Mouse (Mus musculus): Measurements from ENCODE around the gene Fam169b. TPM values are rescaled to one million over a fixed set of nuclear protein-coding genes. Genes with fewer than 3 reads are reported as not detected.
A peak's percentile ranks its signal among the peaks of the same experiment; 100 is the strongest.

Fam169b gene
- polyA plus RNA-seq, 1 experiment from 2014 or later, result 0.16 TPM

DNA sequence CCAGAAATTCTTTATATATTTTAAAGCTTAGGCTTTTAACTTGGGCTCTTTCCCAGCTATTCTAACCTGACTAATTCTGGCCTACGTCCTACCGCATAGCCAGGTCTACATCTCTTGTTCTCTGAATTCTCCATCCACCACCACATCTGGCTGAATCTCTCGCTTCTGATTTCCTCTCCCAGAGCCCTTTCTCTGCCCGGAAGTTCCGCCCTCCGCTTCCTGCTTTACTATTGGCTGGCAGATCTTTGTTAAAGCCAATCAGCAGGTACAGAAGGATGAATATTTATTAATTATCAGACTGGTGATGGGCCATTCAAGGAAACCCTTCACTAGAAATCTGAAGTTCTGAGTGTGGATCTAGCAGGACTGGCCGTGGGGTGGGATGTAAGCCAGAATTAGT is 27.5 kb downstream of the Fam169b start:
- no peaks in the 10 kb centered on the region for H3K36me3 ChIP-seq (ENCODE audit: control insufficient read depth, insufficient read depth, low read length)
- no peak for ATAC-seq
- H3K27ac ChIP-seq (ENCODE audit: low read length), result no peak overlapping the region
- H3K4me2 ChIP-seq (ENCODE audit: low read length), result no peak overlapping the region
- no peaks in the 10 kb centered on the region for H3K9me3 ChIP-seq (replicated peaks; ENCODE audit: control insufficient read depth, low read length, poor library complexity, severe bottlenecking)
- WGBS, result 77% methylated on average over 7 of the region's 7 CpGs
- no peaks in the 10 kb centered on the region for H3K4me1 ChIP-seq (ENCODE audit: control insufficient read depth, insufficient read depth, low read length)
- no peak overlapping the region for H3K9ac ChIP-seq (ENCODE audit: low read depth, low read length)
- no peaks in the 10 kb centered on the region for H3K27me3 ChIP-seq (ENCODE audit: control insufficient read depth, insufficient read depth, low read depth, low read length)
- no peak overlapping the region for H3K4me3 ChIP-seq (ENCODE audit: low read depth, low read length)

- no peaks in the 10 kb centered on the region for H3K36me3 ChIP-seq (ENCODE audit: control insufficient read depth, insufficient read depth, low read length)
- H3K27me3 ChIP-seq (ENCODE audit: control insufficient read depth, insufficient read depth, low read depth, low read length), result no peaks in the 10 kb centered on the region
- ATAC-seq, result peak; percentile 79; the same call in 1 of the 2 replicates
- no peaks in the 10 kb centered on the region for H3K9me3 ChIP-seq (replicated peaks; ENCODE audit: control insufficient read depth, low read length, poor library complexity, severe bottlenecking)
- no peak overlapping the region for H3K27ac ChIP-seq (ENCODE audit: low read length)
- WGBS, result 31% methylated on average over 18 of the region's 18 CpGs
- H3K9ac ChIP-seq (ENCODE audit: low read depth, low read length), result no peak overlapping the region
- peak overlapping the region; percentile 19 for H3K4me2 ChIP-seq (ENCODE audit: low read length)
- H3K4me1 ChIP-seq (ENCODE audit: control insufficient read depth, insufficient read depth, low read length), result no peaks in the 10 kb centered on the region
- no peak overlapping the region for H3K4me3 ChIP-seq (ENCODE audit: low read depth, low read length)
Measured at GRCm38 (mm10) chr7:68302586-68303433, 29.2 kb downstream of the Fam169b start.

DNA sequence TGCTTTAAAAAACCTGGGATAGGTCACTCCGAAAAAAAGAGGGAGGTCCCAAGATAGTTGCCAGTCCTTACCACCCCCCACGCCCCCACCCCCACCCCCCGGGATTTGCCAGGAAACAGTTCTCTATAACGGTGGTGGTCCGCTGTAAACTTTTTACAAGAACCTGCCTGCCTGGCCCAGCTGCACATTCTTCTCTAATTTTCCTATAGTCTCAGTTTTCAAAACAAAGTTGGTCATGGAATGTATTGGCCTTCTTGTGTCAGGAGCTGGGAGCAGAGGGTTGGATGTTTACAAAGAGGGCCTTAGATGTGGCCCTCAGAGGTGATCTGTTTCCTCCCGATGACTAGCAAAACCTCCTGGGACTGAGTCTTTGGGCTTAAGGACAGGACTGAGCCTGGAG is 30.0 kb downstream of the Fam169b start:
- Histone ChIP-seq H3K4me1 (ENCODE audit: control insufficient read depth, insufficient read depth, low read length) (no peaks in the 10 kb centered on the region), H3K27me3 (ENCODE audit: control insufficient read depth, insufficient read depth, low read depth, low read length) (no peaks in the 10 kb centered on the region), H3K4me3 (ENCODE audit: low read depth, low read length) (no peak overlapping the region), H3K9ac (ENCODE audit: low read depth, low read length) (no peak overlapping the region), H3K4me2 (ENCODE audit: low read length) (no peak overlapping the region), H3K27ac (ENCODE audit: low read length) (no peak overlapping the region), H3K9me3 (replicated peaks; ENCODE audit: control insufficient read depth, low read length, poor library complexity, severe bottlenecking) (no peaks in the 10 kb centered on the region), H3K36me3 (ENCODE audit: control insufficient read depth, insufficient read depth, low read length) (no peaks in the 10 kb centered on the region)
- 85% methylated on average over 6 of the region's 6 CpGs for WGBS
- no peak for ATAC-seq

DNA sequence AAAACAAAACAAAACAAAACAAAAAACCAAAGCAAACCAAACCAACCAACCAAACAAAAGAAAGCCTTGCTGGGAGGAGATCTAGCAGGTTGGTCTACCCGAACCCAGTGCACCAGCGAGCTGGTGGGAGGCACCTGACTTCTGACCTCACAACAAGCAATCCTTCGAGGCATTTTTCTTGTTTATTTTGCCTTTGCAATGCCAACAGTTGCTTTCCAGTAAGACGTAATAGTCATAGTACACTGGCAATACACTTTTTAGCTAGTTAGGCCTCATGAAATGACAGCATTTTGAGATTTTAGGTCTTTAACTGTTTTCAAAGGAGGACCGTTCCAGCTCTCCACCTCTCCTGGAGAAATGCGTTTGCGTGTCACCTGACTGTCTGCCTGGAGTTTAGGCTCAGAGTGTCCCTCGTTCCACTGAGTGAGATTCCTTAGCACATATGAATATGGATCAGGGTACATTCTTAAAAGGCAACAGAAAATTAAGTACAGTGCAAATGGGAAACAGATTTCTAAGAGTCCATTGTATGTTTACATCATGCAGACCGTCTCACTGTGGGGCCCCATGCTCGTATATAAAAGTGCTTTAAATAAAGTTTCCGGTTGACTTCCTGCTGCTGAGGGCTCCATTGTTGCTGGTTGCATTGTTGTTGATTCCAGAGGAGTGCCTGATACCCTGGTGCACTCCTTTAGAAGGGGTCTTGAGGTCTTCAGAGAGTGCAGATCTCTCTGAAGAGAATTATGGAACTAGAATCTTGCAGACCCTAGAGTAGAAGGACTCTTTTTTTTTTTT is 32.3 kb downstream of the Fam169b start:
- Histone ChIP-seq H3K9ac (ENCODE audit: low read depth, low read length) (no peak overlapping the region), H3K27ac (ENCODE audit: low read length) (no peak overlapping the region), H3K36me3 (ENCODE audit: control insufficient read depth, insufficient read depth, low read length) (no peaks in the 10 kb centered on the region), H3K4me2 (ENCODE audit: low read length) (no peak overlapping the region), H3K9me3 (replicated peaks; ENCODE audit: control insufficient read depth, low read length, poor library complexity, severe bottlenecking) (no peaks in the 10 kb centered on the region), H3K4me1 (ENCODE audit: control insufficient read depth, insufficient read depth, low read length) (no peaks in the 10 kb centered on the region), H3K4me3 (ENCODE audit: low read depth, low read length) (no peak overlapping the region), H3K27me3 (ENCODE audit: control insufficient read depth, insufficient read depth, low read depth, low read length) (no peaks in the 10 kb centered on the region)
- 62% methylated on average over 11 of the region's 11 CpGs for WGBS
- ATAC-seq, result no peak

DNA sequence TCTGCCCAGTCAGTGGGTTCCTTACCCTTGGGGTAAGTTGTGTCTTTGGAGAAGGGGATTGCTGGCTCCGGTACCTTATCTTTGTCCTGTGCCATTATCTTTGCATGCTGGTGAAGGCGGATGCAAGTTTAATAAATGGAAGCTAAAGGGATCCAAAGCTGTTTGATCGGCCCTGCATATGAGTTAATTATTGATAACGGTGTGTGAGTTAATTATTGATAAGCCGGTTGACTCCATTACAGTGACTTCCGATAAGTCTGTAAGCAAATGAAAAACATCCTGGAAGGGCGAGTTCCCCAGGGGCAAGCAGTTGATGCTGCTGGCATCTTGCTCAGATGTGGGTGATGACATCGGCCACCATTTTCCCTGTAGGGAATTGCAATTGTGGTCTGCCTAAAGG is 33.1 kb downstream of the Fam169b start:
- Histone ChIP-seq H3K27me3 (ENCODE audit: control insufficient read depth, insufficient read depth, low read depth, low read length) (no peaks in the 10 kb centered on the region), H3K4me2 (ENCODE audit: low read length) (no peak overlapping the region), H3K9me3 (replicated peaks; ENCODE audit: control insufficient read depth, low read length, poor library complexity, severe bottlenecking) (no peaks in the 10 kb centered on the region), H3K36me3 (ENCODE audit: control insufficient read depth, insufficient read depth, low read length) (no peaks in the 10 kb centered on the region), H3K4me1 (ENCODE audit: control insufficient read depth, insufficient read depth, low read length) (no peaks in the 10 kb centered on the region), H3K4me3 (ENCODE audit: low read depth, low read length) (no peak overlapping the region), H3K9ac (ENCODE audit: low read depth, low read length) (no peak overlapping the region), H3K27ac (ENCODE audit: low read length) (no peak overlapping the region)
- no peak for ATAC-seq
- WGBS, result 90% methylated on average over 8 of the region's 8 CpGs

DNA sequence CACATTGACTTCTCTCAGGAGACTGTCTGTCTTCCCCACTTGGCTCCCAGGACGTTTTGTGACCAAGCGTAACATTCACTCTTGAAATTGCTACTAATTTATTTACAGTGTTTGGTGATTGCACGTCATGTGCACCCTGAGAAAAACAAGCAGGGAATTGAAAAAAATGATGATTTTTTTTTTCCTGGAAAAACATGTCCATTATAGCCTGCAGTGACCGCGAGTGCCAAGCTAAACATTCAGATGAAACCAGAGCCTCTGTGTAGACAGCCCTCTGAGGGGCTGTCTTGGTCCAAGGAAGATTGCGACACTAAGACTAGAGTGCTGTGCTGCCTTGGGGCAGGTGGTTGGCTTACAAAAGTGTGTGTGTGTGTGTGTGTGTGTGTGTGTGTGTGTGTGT is 37.8 kb downstream of the Fam169b start:
- no peak overlapping the region for H3K9ac ChIP-seq (ENCODE audit: low read depth, low read length)
- H3K4me1 ChIP-seq (ENCODE audit: control insufficient read depth, insufficient read depth, low read length), result no peaks in the 10 kb centered on the region
- H3K27ac ChIP-seq (ENCODE audit: low read length), result no peak overlapping the region
- no peak for ATAC-seq
- H3K4me2 ChIP-seq (ENCODE audit: low read length), result no peak overlapping the region
- H3K36me3 ChIP-seq (ENCODE audit: control insufficient read depth, insufficient read depth, low read length), result no peaks in the 10 kb centered on the region
- H3K27me3 ChIP-seq (ENCODE audit: control insufficient read depth, insufficient read depth, low read depth, low read length), result no peaks in the 10 kb centered on the region
- WGBS, result 86% methylated on average over 6 of the region's 6 CpGs
- H3K4me3 ChIP-seq (ENCODE audit: low read depth, low read length), result no peak overlapping the region
- H3K9me3 ChIP-seq (replicated peaks; ENCODE audit: control insufficient read depth, low read length, poor library complexity, severe bottlenecking), result no peaks in the 10 kb centered on the region

DNA sequence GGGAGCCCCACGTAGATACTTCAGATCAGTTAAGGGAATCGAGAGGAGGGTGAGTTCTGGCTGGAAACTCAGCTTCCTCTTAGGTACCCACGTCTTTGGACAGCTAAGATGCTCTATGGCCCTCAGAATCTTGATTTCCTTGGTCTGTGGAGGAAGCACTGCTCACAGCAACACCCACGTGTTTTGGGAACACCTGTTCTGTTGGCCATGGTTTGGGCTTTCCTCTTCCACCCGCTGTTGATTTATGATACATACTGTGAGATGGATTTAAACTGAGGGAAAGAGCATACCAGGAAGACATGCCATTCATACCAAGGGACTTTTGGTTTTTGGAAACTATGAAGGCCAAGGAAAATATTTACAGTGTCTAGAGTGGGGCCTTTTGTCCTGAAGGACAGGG is 38.8 kb downstream of the Fam169b start:
- Histone ChIP-seq H3K4me3 (ENCODE audit: low read depth, low read length) (no peak overlapping the region), H3K27me3 (ENCODE audit: control insufficient read depth, insufficient read depth, low read depth, low read length) (no peaks in the 10 kb centered on the region), H3K4me1 (ENCODE audit: control insufficient read depth, insufficient read depth, low read length) (no peaks in the 10 kb centered on the region), H3K9ac (ENCODE audit: low read depth, low read length) (no peak overlapping the region), H3K4me2 (ENCODE audit: low read length) (no peak overlapping the region), H3K9me3 (replicated peaks; ENCODE audit: control insufficient read depth, low read length, poor library complexity, severe bottlenecking) (no peaks in the 10 kb centered on the region), H3K36me3 (ENCODE audit: control insufficient read depth, insufficient read depth, low read length) (no peaks in the 10 kb centered on the region), H3K27ac (ENCODE audit: low read length) (no peak overlapping the region)
- ATAC-seq, result no peak
- 85% methylated on average over 5 of the region's 5 CpGs for WGBS

DNA sequence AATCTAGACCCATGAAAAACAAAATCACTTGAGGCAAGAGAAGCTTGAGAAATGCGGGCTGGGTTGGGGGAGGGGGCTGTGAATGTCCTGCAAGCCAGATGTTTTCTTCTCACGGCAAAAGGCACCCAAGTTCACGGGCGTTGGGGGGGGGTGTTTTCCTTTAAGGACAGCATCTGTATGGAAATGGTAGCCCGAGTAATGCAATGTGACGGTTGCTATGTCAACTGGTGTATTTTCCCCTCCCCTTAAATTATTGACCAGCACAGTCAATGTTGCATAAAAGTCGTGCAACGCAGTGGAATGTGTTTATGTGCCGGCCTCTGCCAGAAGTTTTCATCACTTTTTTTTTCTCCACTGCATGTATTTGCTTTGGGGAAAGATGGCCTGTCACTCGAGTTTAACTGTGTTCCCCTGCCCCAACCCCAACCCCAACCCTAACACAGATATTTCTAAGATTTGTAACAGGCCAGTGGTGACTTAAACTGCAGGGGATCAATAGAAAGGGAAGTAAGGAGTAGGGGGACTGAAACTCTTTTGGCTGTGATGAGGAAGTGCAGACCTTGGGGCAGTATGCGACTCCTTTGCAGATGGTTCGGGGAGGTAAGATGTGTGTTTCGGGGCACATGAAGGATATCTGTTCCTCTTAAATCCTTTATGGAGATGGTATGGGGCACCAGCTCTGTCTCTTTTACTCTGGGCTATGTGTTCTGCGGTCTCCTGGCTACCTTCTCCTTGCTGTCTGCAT is 39.6 kb downstream of the Fam169b start:
- Histone ChIP-seq H3K4me2 (ENCODE audit: low read length) (no peak overlapping the region), H3K4me3 (ENCODE audit: low read depth, low read length) (no peak overlapping the region), H3K36me3 (ENCODE audit: control insufficient read depth, insufficient read depth, low read length) (no peaks in the 10 kb centered on the region), H3K9ac (ENCODE audit: low read depth, low read length) (no peak overlapping the region), H3K9me3 (replicated peaks; ENCODE audit: control insufficient read depth, low read length, poor library complexity, severe bottlenecking) (no peaks in the 10 kb centered on the region), H3K27me3 (ENCODE audit: control insufficient read depth, insufficient read depth, low read depth, low read length) (no peaks in the 10 kb centered on the region), H3K4me1 (ENCODE audit: control insufficient read depth, insufficient read depth, low read length) (no peaks in the 10 kb centered on the region), H3K27ac (ENCODE audit: low read length) (no peak overlapping the region)
- 72% methylated on average over 14 of the region's 14 CpGs for WGBS
- no peak for ATAC-seq

Measured in midbrain, embryonic 16.5 days (tissue).